Mouse (Mus musculus) lung, postnatal 0 days (tissue): ENCODE measurements around the gene Cdr2l.

ENCODE experiments used
- CTCF ChIP-seq: IDR thresholded peaks from 2 replicates; pipeline ENCODE4 v1.5.1; 2016; ENCODE audit warnings: antibody characterized with exemption, mild to moderate bottlenecking
- EP300 ChIP-seq: IDR thresholded peaks from 2 replicates; pipeline ENCODE4 v1.6.1; 2016; ENCODE audit warnings: antibody characterized with exemption, mild to moderate bottlenecking, control low read depth

DNA sequence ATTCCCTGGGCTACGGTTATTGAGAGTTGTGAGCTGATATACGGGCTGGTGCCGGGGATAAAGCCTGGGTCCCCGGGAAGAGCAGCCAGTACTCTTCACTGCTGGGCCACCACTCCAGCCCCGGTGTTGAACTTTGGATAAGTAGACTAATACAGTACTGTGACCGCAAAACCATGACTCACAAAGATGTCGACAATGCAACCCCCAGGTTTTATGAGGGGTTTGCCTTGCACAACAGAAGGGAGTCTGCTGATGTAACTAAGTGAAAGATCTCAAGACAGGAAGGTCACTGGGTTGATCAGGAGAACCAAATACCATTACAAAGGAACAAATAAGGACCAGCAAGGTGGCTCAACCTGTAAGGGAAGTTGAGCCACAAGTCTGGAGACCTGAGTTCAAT is 5.0 kb upstream of the Cdr2l start:
- TF ChIP-seq CTCF (no peak), EP300 (no peak)
